25 mouse cellular contexts compared by ENCODE assay signal in genomic region chr1:182292291-182292690, GRCm38 (mm10). TPM values are rescaled to one million over a fixed set of nuclear protein-coding genes. Genes with fewer than 3 reads are reported as not detected.
DNase-seq lines count a peak whose midpoint lies in the region; ATAC-seq and TF ChIP-seq lines count a peak whose summit lies in the region.
"Had no signal": no experiment of that assay in that cellular context is flagged by ENCODE, and none has a peak within 500 bp of the region (broad histone marks: within the 10 kb centered on the region; RNA-seq: fewer than 3 reads in every experiment).

No protein-coding gene starts in this region.

- ATAC-seq in heart, embryonic 16.5 days (replicated peaks; ENCODE audit: extremely low read depth, insufficient read depth, low FRiP score): peak; percentile 20; the same call in 1 of the 2 replicates
- ATAC-seq in liver, postnatal 0 days: peak; percentile 48; the same call in 1 of the 2 replicates
- no peak for ATAC-seq in liver, embryonic 12.5 days
- no peak for ATAC-seq in hindbrain, embryonic 11.5 days (ENCODE audit: low FRiP score)
- ATAC-seq: forebrain, postnatal 0 days; hindbrain, embryonic 16.5 days; Patski had no signal

- TF ChIP-seq CTCF in liver, postnatal 0 days (IDR thresholded peaks at IDR 0.05; ENCODE audit: low read depth): no peak

- no peaks in the 10 kb centered on the region for H3K27me3 ChIP-seq in heart, embryonic 16.5 days (ENCODE audit: control insufficient read depth, insufficient read depth, low read length)
- H3K27me3 ChIP-seq in liver, postnatal 0 days (ENCODE audit: insufficient read depth, low read length): no peaks in the 10 kb centered on the region
- H3K27me3 ChIP-seq in liver, embryonic 12.5 days (replicated peaks): no peaks in the 10 kb centered on the region
- H3K27me3 ChIP-seq in hindbrain, embryonic 11.5 days (ENCODE audit: control insufficient read depth, insufficient read depth, low read length): no peaks in the 10 kb centered on the region
- H3K27me3 ChIP-seq: heart, embryonic 12.5 days; kidney, embryonic 15.5 days; midbrain, embryonic 12.5 days; neural tube, embryonic 13.5 days; Patski had no signal

- H3K4me2 ChIP-seq in heart, embryonic 16.5 days (ENCODE audit: low read depth, low read length): no peak overlapping the region
- H3K4me2 ChIP-seq in liver, postnatal 0 days (ENCODE audit: low read depth, low read length): no peak overlapping the region
- H3K4me2 ChIP-seq in liver, embryonic 12.5 days: no peak overlapping the region
- no peak overlapping the region for H3K4me2 ChIP-seq in hindbrain, embryonic 11.5 days (replicated peaks; ENCODE audit: low read depth, low read length)
- H3K4me2 ChIP-seq: forebrain, embryonic 12.5 days; heart, embryonic 12.5 days; kidney, embryonic 15.5 days; lung, embryonic 14.5 days; midbrain, embryonic 12.5 days; neural tube, embryonic 13.5 days had no signal

- H3K36me3 ChIP-seq in heart, embryonic 16.5 days (ENCODE audit: control insufficient read depth, insufficient read depth): no peaks in the 10 kb centered on the region
- H3K36me3 ChIP-seq in liver, postnatal 0 days (replicated peaks; ENCODE audit: insufficient read depth, low read length): no peaks in the 10 kb centered on the region
- H3K36me3 ChIP-seq in liver, embryonic 12.5 days: no peaks in the 10 kb centered on the region
- H3K36me3 ChIP-seq in hindbrain, embryonic 11.5 days (ENCODE audit: control insufficient read depth, insufficient read depth, low read length): no peaks in the 10 kb centered on the region
- H3K36me3 ChIP-seq: forebrain, embryonic 12.5 days; heart, embryonic 12.5 days; hindbrain, embryonic 10.5 days; kidney, embryonic 15.5 days; midbrain, embryonic 12.5 days; neural tube, embryonic 13.5 days had no signal

- WGBS in heart, embryonic 16.5 days: 47% methylated on average over 4 of the region's 4 CpGs
- WGBS in liver, postnatal 0 days (ENCODE audit: insufficient replicate concordance): 36% methylated on average over 4 of the region's 4 CpGs
- 49% methylated on average over 4 of the region's 4 CpGs for WGBS in liver, embryonic 12.5 days (ENCODE audit: insufficient replicate concordance)
- WGBS in hindbrain, embryonic 11.5 days: 77% methylated on average over 4 of the region's 4 CpGs

- TF ChIP-seq EP300 in liver, postnatal 0 days (IDR thresholded peaks at IDR 0.05; ENCODE audit: low read depth): peak; percentile 22; the same call in 1 of the 2 replicates

- H3K4me3 ChIP-seq in heart, embryonic 16.5 days (ENCODE audit: low read length): no peak overlapping the region
- no peak overlapping the region for H3K4me3 ChIP-seq in liver, postnatal 0 days (ENCODE audit: low read depth, low read length)
- no peak overlapping the region for H3K4me3 ChIP-seq in liver, embryonic 12.5 days
- no peak overlapping the region for H3K4me3 ChIP-seq in hindbrain, embryonic 11.5 days (ENCODE audit: low read depth, low read length)
- H3K4me3 ChIP-seq: erythroblast, embryonic 14.5 days; forebrain, embryonic 12.5 days; heart, embryonic 12.5 days; hindbrain, embryonic 10.5 days; kidney, embryonic 15.5 days; midbrain, embryonic 12.5 days; neural tube, embryonic 13.5 days had no signal

- H3K9ac ChIP-seq in heart, embryonic 16.5 days (ENCODE audit: low read length): no peak overlapping the region
- no peak overlapping the region for H3K9ac ChIP-seq in liver, postnatal 0 days (replicated peaks)
- no peak overlapping the region for H3K9ac ChIP-seq in liver, embryonic 12.5 days
- H3K9ac ChIP-seq in hindbrain, embryonic 11.5 days (ENCODE audit: low read depth, low read length): no peak overlapping the region
- H3K9ac ChIP-seq: forebrain, embryonic 12.5 days; forebrain, postnatal 0 days; heart, embryonic 12.5 days; kidney, embryonic 15.5 days; lung, embryonic 14.5 days; midbrain, embryonic 12.5 days; neural tube, embryonic 13.5 days had no signal

- H3K4me1 ChIP-seq in heart, embryonic 16.5 days (ENCODE audit: control insufficient read depth, insufficient read depth, low read length): 0 out of 2 replicates have a peak, but pooled peaks cover 4% of the 10 kb centered on the region
- peaks cover 8% of the 10 kb centered on the region for H3K4me1 ChIP-seq in liver, postnatal 0 days (ENCODE audit: insufficient read depth)
- H3K4me1 ChIP-seq in liver, embryonic 12.5 days: peaks cover 16% of the 10 kb centered on the region; the same call in 1 of the 2 replicates
- no peaks in the 10 kb centered on the region for H3K4me1 ChIP-seq in hindbrain, embryonic 11.5 days (replicated peaks; ENCODE audit: control insufficient read depth, insufficient read depth, low read length)
- H3K4me1 ChIP-seq: midbrain, embryonic 12.5 days; neural tube, embryonic 13.5 days had no signal

- intact Hi-C loops in heart, postnatal 14 days (cut with DNase I): no loop called here

- no peaks in the 10 kb centered on the region for H3K9me3 ChIP-seq in heart, embryonic 16.5 days (replicated peaks; ENCODE audit: control insufficient read depth, low read length)
- H3K9me3 ChIP-seq in liver, postnatal 0 days (ENCODE audit: low read length): no peaks in the 10 kb centered on the region
- H3K9me3 ChIP-seq in liver, embryonic 12.5 days (replicated peaks): no peaks in the 10 kb centered on the region
- H3K9me3 ChIP-seq in hindbrain, embryonic 11.5 days (ENCODE audit: control insufficient read depth, low read length): no peaks in the 10 kb centered on the region
- H3K9me3 ChIP-seq: forebrain, embryonic 12.5 days; heart, embryonic 12.5 days; kidney, embryonic 15.5 days had no signal

- peak overlapping the region; percentile 37; the same call in 1 of the 2 replicates for H3K27ac ChIP-seq in heart, embryonic 16.5 days (ENCODE audit: low read length)
- H3K27ac ChIP-seq in liver, postnatal 0 days (ENCODE audit: low read depth): no peak overlapping the region
- H3K27ac ChIP-seq in liver, embryonic 12.5 days: no peak overlapping the region; the same call in 1 of the 2 replicates
- H3K27ac ChIP-seq in hindbrain, embryonic 11.5 days (ENCODE audit: low read depth, low read length): no peak overlapping the region
- H3K27ac ChIP-seq: forebrain, embryonic 12.5 days; hindbrain, embryonic 10.5 days; kidney, embryonic 15.5 days; midbrain, embryonic 12.5 days; neural tube, embryonic 13.5 days had no signal

- no peak for DNase-seq in heart, postnatal 14 days
- no peak for DNase-seq in liver, postnatal 0 days
- peak; percentile 82 for DNase-seq in thymus, postnatal 0 days (ENCODE audit: low spot score)
- DNase-seq in thymus, postnatal 4 days: peak; percentile 62
- DNase-seq in gastrocnemius, postnatal 25 days: no peak
- DNase-seq in hindbrain, embryonic 11.5 days (ENCODE audit: low spot score): no peak
- DNase-seq: adrenal gland, postnatal 14 days; cerebellum, adult 18-20 months; cerebellum, postnatal 10 days; forebrain, postnatal 0 days; heart, postnatal 10 days; kidney, adult 18-20 months; lung, embryonic 14.5 days; right cerebral cortex, postnatal 4 days had no signal

RNA-seq across cellular contexts. Expression of gene Degs1, which starts 9.7 kb away (rescaled TPM):
- polyA plus RNA-seq in heart, embryonic 16.5 days (2015; fragmentation: Nextera tagmentation; extraction: Ambion mirVana): 165 and 187 TPM in 2 replicates
- 10 to 100 TPM; 68.1 to 73.2 TPM for total RNA-seq in heart, postnatal 14 days (2021)
- 96.4 and 96.8 TPM in 2 replicates for polyA plus RNA-seq in liver, postnatal 0 days (2015; fragmentation: Nextera tagmentation; extraction: Ambion mirVana)
- 105 and 110 TPM in 2 replicates for polyA plus RNA-seq in liver, embryonic 12.5 days (2016; fragmentation: Nextera tagmentation; extraction: Ambion mirVana)
- 137 and 149 TPM in 2 replicates for polyA plus RNA-seq in thymus, postnatal 0 days (2015; fragmentation: Nextera tagmentation; extraction: Ambion mirVana)
- total RNA-seq in gastrocnemius, postnatal 25 days (2021): 10 to 100 TPM; 17.6 to 18.6 TPM
- 78.8 and 79.6 TPM in 2 replicates for polyA plus RNA-seq in hindbrain, embryonic 11.5 days (2014; fragmentation: Nextera tagmentation; extraction: Ambion mirVana)

RNA-seq across cellular contexts. Expression of gene Fbxo28, which starts 49.1 kb away (rescaled TPM):
- polyA plus RNA-seq in heart, embryonic 16.5 days (2015; fragmentation: Nextera tagmentation; extraction: Ambion mirVana): 11.5 and 12.5 TPM in 2 replicates
- 10 to 100 TPM; 23.6 to 25.0 TPM for total RNA-seq in heart, postnatal 14 days (2021)
- 4.7 and 4.9 TPM in 2 replicates for polyA plus RNA-seq in liver, postnatal 0 days (2015; fragmentation: Nextera tagmentation; extraction: Ambion mirVana)
- polyA plus RNA-seq in liver, embryonic 12.5 days (2016; fragmentation: Nextera tagmentation; extraction: Ambion mirVana): 11.5 and 12.7 TPM in 2 replicates
- polyA plus RNA-seq in thymus, postnatal 0 days (2015; fragmentation: Nextera tagmentation; extraction: Ambion mirVana): 25.9 and 31.5 TPM in 2 replicates
- total RNA-seq in gastrocnemius, postnatal 25 days (2021): 10 to 100 TPM; 16.5 to 17.7 TPM
- 31.3 and 35.7 TPM in 2 replicates for polyA plus RNA-seq in hindbrain, embryonic 11.5 days (2014; fragmentation: Nextera tagmentation; extraction: Ambion mirVana)

Comparison
In these comparisons a context has a peak if more than half of its experiments do, and no peak if none do; other contexts are left out.
1. ATAC-seq: peak in heart, embryonic 16.5 days (single experiment) and liver, postnatal 0 days (single experiment); none in liver, embryonic 12.5 days (single experiment) and hindbrain, embryonic 11.5 days (single experiment).
2. DNase-seq: peak in thymus, postnatal 0 days (single experiment) and thymus, postnatal 4 days (single experiment); none in heart, postnatal 14 days (0 of 2), liver, postnatal 0 days (single experiment), gastrocnemius, postnatal 25 days (single experiment) and hindbrain, embryonic 11.5 days (single experiment).